Mouse (Mus musculus) Patski (cell line): ENCODE results near the gene Tspan4. TPM values are rescaled to one million over a fixed set of nuclear protein-coding genes. Genes with fewer than 3 reads are reported as not detected.

ENCODE experiments used
- ATAC-seq: fragments of 100-300 bp; one replicate; pipeline ENCODE4 v1.8.0; 2021
- CTCF ChIA-PET: fragments of 350-600 bp; sonication (Branson Sonifier 250); formaldehyde crosslinking; loops from one replicate; lab custom pipeline; 2022; ENCODE audit warnings: inconsistent platforms; lab: Charles Lee
- POLR2A ChIA-PET: fragments of 350-600 bp; sonication (Branson Sonifier 250); formaldehyde crosslinking; loops from one replicate; lab custom pipeline; 2022; ENCODE audit warnings: antibody characterized with exemption, inconsistent platforms; lab: Charles Lee
- DNase-seq: peaks from one replicate; pipeline ENCODE4 v3.0.0-alpha.2; 2011; ENCODE audit warnings: low read depth, low spot score
- H3K27me3 ChIP-seq: fragments of 371-371 bp; one replicate; pipeline ENCODE4 v1.5.1; 2021
- CTCF ChIP-seq: fragments of 100-300 bp; IDR thresholded peaks from one replicate; pipeline ENCODE4 v1.5.1; 2021
- in situ Hi-C: fragments of 300-500 bp; cut with MboI; formaldehyde crosslinking; loops from 3 replicates; pipeline ENCODE4 v1.11.1; 2018; ENCODE audit warnings: low pct_unique_long_range_greater_than_20kb, mixed read lengths
- polyA plus RNA-seq: library from polyadenylated mRNA; unstranded; gene quantifications from one replicate; pipeline ENCODE4 v1.2.3, GENCODE M21; 2021

The Tspan4 gene
- polyA plus RNA-seq, 1 experiment from 2014 or later, result 479 TPM

DNA sequence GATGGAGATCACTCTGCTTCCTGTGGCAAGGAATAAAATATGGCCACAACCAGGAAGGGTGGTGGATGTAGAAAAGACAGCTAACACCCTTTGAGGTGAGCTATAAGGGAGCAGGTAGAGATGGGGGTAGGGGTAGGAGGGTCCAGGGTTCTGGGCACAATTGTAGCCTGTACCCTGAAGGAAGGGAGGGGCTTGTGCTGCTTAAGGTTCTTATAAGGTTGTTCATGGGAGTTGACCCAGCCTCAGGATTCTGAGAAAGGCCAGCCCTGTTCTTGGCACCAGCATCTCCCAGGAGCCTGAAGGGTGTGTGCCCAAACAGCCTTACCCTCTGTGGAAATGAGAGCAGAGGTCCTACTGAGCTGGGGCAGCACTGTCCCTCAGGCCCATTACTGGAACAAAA lies 23.1 kb upstream of the Tspan4 start:
- ATAC-seq (no peak), DNase-seq (no peak)
- in situ Hi-C loops, result loop anchor here (5.0 to 25.0 kb wide), 2 partner anchors 40 to 935 kb away; partner anchors contain the start of genes Ctsd, Gatd1 and Gm49369
- TF ChIP-seq CTCF, result no peak
- ChIA-PET POLR2A (no interaction called here), CTCF (interaction anchor here (1.3 to 3.4 kb wide), 2 partner anchors 17 to 29 kb away, joined by 3 to 11 read pairs; no protein-coding TSS in a partner anchor)
- H3K27me3 ChIP-seq, result no peaks in the 10 kb centered on the region

- no peaks in the 10 kb centered on the region for H3K27me3 ChIP-seq
- no peak for TF ChIP-seq CTCF
- in situ Hi-C loops, result loop anchor here (5.0 to 25.0 kb wide), 2 partner anchors 41 to 934 kb away; partner anchors contain the start of genes Ctsd, Gatd1 and Gm49369
- ATAC-seq (no peak), DNase-seq (no peak)
- POLR2A ChIA-PET, result interaction anchor here (0.9 to 6.5 kb wide), 2 partner anchors 14 to 15 kb away, joined by 4 to 47 read pairs; partner anchors contain the start of gene Cd151
- CTCF ChIA-PET, result interaction anchor here (1.3 to 3.4 kb wide), 2 partner anchors 15 to 17 kb away, joined by 3 to 11 read pairs; no protein-coding TSS in a partner anchor
Observed at GRCm38 (mm10) chr7:141453636-141454035, 21.4 kb upstream of the Tspan4 start.

GRCm38 (mm10) chr7:141454967-141455551 lies 20.0 kb upstream of the Tspan4 start, which contains the start of gene Pnpla2:
Pnpla2 (plus strand) TSS chr7:141455198.
- ATAC-seq, result peak; percentile 77
- DNase-seq, result no peak
- ChIA-PET CTCF (interaction anchor here (1.1 to 1.3 kb wide), 2 partner anchors 14 to 17 kb away, joined by 3 read pairs; no protein-coding TSS in a partner anchor), POLR2A (interaction anchor here (0.9 to 6.5 kb wide), 4 partner anchors 13 to 25 kb away, joined by 3 to 47 read pairs (median 4); partner anchors contain the start of gene Cd151)
- in situ Hi-C loops, result loop anchor here (5.0 to 25.0 kb wide), 2 partner anchors 43 to 932 kb away; partner anchors contain the start of genes Ctsd, Gatd1 and Gm49369
- no peak for TF ChIP-seq CTCF
- H3K27me3 ChIP-seq, result no peaks in the 10 kb centered on the region

- in situ Hi-C loops, result loop anchor here (25.0 kb wide), 1 partner anchor 932 kb away; the partner anchor contains the start of genes Ctsd and Gm49369
- ChIA-PET POLR2A (interaction anchor here (1.2 to 6.5 kb wide), 5 partner anchors 9 to 24 kb away, joined by 3 to 47 read pairs (median 4); partner anchors contain the start of gene Cd151), CTCF (interaction anchor here (1.1 to 1.3 kb wide), 2 partner anchors 14 to 17 kb away, joined by 3 read pairs; no protein-coding TSS in a partner anchor)
- peak; percentile 29 for ATAC-seq
- no peak for TF ChIP-seq CTCF
- H3K27me3 ChIP-seq, result no peaks in the 10 kb centered on the region
- DNase-seq, result no peak
Observed at GRCm38 (mm10) chr7:141455610-141456314, 19.3 kb upstream of the Tspan4 start.

GRCm38 (mm10) chr7:141456739-141457138 lies 18.3 kb upstream of the Tspan4 start:
- ATAC-seq (no peak), DNase-seq (no peak)
- TF ChIP-seq CTCF, result no peak
- in situ Hi-C loops, result loop anchor here (25.0 kb wide), 1 partner anchor 931 kb away; the partner anchor contains the start of genes Ctsd and Gm49369
- no peaks in the 10 kb centered on the region for H3K27me3 ChIP-seq
- ChIA-PET POLR2A (interaction anchor here (0.6 to 6.5 kb wide), 5 partner anchors 9 to 100 kb away, joined by 3 to 47 read pairs (median 3); partner anchors contain the start of gene Cd151), CTCF (interaction anchor here (0.9 to 1.7 kb wide), 4 partner anchors 10 to 96 kb away, joined by 3 to 6 read pairs (median 4); partner anchors contain the start of gene Cd151)

DNA sequence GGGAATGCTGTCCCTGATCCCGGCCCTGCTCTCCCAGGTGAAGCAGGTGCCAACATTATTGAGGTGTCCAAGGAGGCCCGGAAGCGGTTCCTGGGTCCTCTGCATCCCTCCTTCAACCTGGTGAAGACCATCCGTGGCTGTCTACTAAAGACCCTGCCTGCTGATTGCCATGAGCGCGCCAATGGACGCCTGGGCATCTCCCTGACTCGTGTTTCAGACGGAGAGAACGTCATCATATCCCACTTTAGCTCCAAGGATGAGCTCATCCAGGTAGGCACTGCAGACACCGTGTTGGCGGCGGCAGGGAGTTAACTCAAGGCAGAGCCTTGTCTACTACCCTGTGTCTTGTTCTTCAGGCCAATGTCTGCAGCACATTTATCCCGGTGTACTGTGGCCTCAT lies 17.8 kb upstream of the Tspan4 start:
- ATAC-seq (no peak), DNase-seq (no peak)
- no peaks in the 10 kb centered on the region for H3K27me3 ChIP-seq
- no peak for TF ChIP-seq CTCF
- in situ Hi-C loops, result loop anchor here (25.0 kb wide), 1 partner anchor 930 kb away; the partner anchor contains the start of genes Ctsd and Gm49369
- POLR2A ChIA-PET, result interaction anchor here (0.6 to 6.5 kb wide), 5 partner anchors 8 to 100 kb away, joined by 3 to 47 read pairs (median 3); partner anchors contain the start of gene Cd151
- CTCF ChIA-PET, result interaction anchor here (0.9 to 1.7 kb wide), 4 partner anchors 10 to 96 kb away, joined by 3 to 6 read pairs (median 4); partner anchors contain the start of gene Cd151

DNA sequence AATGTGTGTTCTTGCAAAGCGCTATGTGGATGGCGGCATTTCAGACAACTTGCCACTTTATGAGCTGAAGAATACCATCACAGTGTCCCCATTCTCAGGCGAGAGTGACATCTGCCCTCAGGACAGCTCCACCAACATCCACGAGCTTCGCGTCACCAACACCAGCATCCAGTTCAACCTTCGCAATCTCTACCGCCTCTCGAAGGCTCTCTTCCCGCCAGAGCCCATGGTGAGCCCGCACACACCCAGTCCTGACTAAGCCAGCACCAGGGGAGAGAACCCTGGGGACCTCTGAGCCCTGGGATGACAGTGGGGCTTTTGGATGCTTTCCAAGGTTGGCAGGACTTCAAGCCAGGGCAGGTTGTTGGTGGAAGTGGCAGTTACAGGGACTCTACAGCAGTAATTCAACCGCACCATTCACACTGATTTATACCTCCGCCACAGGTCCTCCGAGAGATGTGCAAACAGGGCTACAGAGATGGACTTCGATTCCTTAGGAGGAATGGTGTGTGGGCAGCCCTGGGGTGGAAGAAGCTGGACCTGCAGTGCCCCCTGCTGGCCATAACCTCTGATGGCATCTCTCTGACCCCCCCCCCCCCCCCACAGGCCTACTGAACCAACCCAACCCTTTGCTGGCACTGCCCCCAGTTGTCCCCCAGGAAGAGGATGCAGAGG lies 16.9 kb upstream of the Tspan4 start:
- DNase-seq, result no peak
- CTCF ChIA-PET, result interaction anchor here (1.0 to 1.7 kb wide), 6 partner anchors 9 to 48 kb away, joined by 3 to 7 read pairs (median 4); partner anchors contain the start of gene Cd151
- ATAC-seq, result no peak
- H3K27me3 ChIP-seq, result no peaks in the 10 kb centered on the region
- in situ Hi-C loops, result loop anchor here (25.0 kb wide), 1 partner anchor 929 kb away; the partner anchor contains the start of genes Ctsd and Gm49369
- no peak for TF ChIP-seq CTCF
- POLR2A ChIA-PET, result interaction anchor here (1.4 to 6.5 kb wide), 2 partner anchors 10 to 13 kb away, joined by 5 to 47 read pairs; partner anchors contain the start of gene Cd151

- no peaks in the 10 kb centered on the region for H3K27me3 ChIP-seq
- POLR2A ChIA-PET, result interaction anchor here (1.4 to 6.5 kb wide), 2 partner anchors 9 to 13 kb away, joined by 5 to 47 read pairs; partner anchors contain the start of gene Cd151
- in situ Hi-C loops, result loop anchor here (25.0 kb wide), 1 partner anchor 929 kb away; the partner anchor contains the start of genes Ctsd and Gm49369
- no peak for TF ChIP-seq CTCF
- DNase-seq (no peak), ATAC-seq (no peak)
- CTCF ChIA-PET, result interaction anchor here (1.0 to 1.6 kb wide), 3 partner anchors 9 to 26 kb away, joined by 3 to 7 read pairs (median 3); partner anchors contain the start of gene Cd151
Observed at GRCm38 (mm10) chr7:141458661-141459060, 16.4 kb upstream of the Tspan4 start.
